Mouse (Mus musculus) bone marrow, adult 2 months (tissue): ENCODE data around the gene Zfp654.

Experiments
- CTCF ChIP-seq: fragments of 200-500 bp; IDR thresholded peaks from 2 replicates; pipeline ENCODE4 v1.5.1; 2011; ENCODE audit warnings: low read length, control low read depth; ENCODE audit not compliant: control insufficient read depth, insufficient read depth
- POLR2A ChIP-seq: fragments of 200-500 bp; IDR thresholded peaks from 2 replicates; pipeline ENCODE4 v1.6.1; 2011; ENCODE audit warnings: low read depth, mild to moderate bottlenecking, control low read depth, low read length, borderline replicate concordance; ENCODE audit not compliant: control insufficient read depth

GRCm38 (mm10) chr16:64737289-64737688, 114.2 kb downstream of the Zfp654 start:
- TF ChIP-seq CTCF (no peak), POLR2A (no peak)
